Mouse (Mus musculus) cortical plate, adult 2 months (tissue): Measurements from ENCODE around the gene Mbl1.

Experiments used
- CTCF ChIP-seq: fragments of 200-500 bp; IDR thresholded peaks from 2 replicates; pipeline ENCODE4 v1.5.1; 2011; ENCODE audit warnings: mild to moderate bottlenecking, control low read depth, low read length; ENCODE audit not compliant: insufficient read depth; ENCODE audit errors: extremely low read depth
- POLR2A ChIP-seq: fragments of 200-500 bp; IDR thresholded peaks from 2 replicates; pipeline ENCODE4 v1.6.1; 2011; ENCODE audit warnings: mild to moderate bottlenecking, low read length, control low read depth; ENCODE audit not compliant: insufficient read depth; ENCODE audit errors: extremely low read depth

DNA sequence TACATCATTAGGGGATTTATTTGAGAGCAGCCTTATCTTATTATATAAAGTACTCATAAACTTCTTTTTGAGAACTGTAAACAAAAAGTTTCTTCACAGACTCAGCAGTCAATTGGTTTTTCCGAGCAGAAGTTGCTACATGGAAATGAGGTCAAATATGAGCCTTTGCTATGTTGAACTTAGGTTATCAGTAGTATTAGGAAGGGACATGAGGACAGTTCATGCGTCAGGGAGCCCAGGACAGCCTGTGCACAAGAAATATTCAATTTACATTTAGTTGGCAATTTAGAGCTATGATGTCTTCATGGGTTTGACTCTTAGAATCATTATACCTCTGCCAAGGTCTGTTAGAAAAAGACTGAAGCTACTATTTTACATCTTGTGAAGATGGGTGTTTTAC lies 49.0 kb upstream of the Mbl1 start:
- TF ChIP-seq POLR2A: no peak
- TF ChIP-seq CTCF: no peak
